Mouse (Mus musculus) E14TG2a.4 (cell line): ENCODE measurements around the gene Mfn2.

Source experiments
- CTCF ChIP-seq: conservative IDR thresholded peaks from 2 replicates; pipeline ENCODE4 v1.5.1; 2014; ENCODE audit warnings: low read length
- NANOG ChIP-seq: IDR thresholded peaks from 2 replicates; pipeline ENCODE4 v1.6.1; 2014; ENCODE audit warnings: borderline replicate concordance, low read length, mixed read lengths
- POU5F1 ChIP-seq: IDR thresholded peaks from 2 replicates; pipeline ENCODE4 v1.6.1; 2014; ENCODE audit warnings: low read length, borderline replicate concordance

DNA sequence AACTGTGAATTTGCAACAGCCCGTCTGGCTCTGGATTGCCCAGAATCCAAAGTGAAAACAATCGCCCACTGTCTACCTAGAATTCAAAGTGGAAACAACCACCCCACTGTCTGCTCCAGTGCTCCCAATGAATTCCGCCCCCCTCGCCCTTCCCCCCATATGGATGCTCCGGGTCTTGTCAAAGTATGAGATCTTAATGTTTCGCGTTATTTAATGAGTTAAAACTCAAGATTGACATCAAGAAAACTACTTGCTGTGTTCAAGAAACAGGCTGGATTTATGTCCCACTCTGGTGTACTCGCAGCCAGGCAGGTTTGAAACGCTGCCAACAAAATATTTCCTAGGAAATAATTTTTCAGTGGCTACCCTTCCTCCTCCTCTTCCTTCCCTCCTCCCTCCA, 35.6 kb upstream of the Mfn2 start:
- TF ChIP-seq CTCF (no peak), NANOG (no peak), POU5F1 (no peak)
